Mouse (Mus musculus) gastrocnemius, adult 8-10 months (tissue): ENCODE results near the gene Olfr781. TPM values are rescaled to one million over a fixed set of nuclear protein-coding genes. Genes with fewer than 3 reads are reported as not detected.
"Not testable (repeated sequence)": the region's sequence is repeated elsewhere in the genome, so short reads cannot be mapped to it uniquely, and the experiment has no call there.

ENCODE experiments used
- DNase-seq, 2 experiments: peaks; one replicate each; pipeline ENCODE4 v3.0.0; 2022; ENCODE audit warnings: low spot score in 2 of 2
- total RNA-seq, 4 experiments: library from RNA; stranded (reverse); gene quantifications; 2 replicates each; pipeline ENCODE4 v1.2.4; 2022

The Olfr781 gene
- total RNA-seq = not detected

GRCm38 (mm10) chr10:129328554-129328953, at the start of gene Olfr781:
TSS of gene Olfr781 (plus strand) at chr10:129328854.
- DNase-seq = no peak

- DNase-seq = not testable (repeated sequence)
Measured at GRCm38 (mm10) chr10:129312973-129313372, 15.7 kb upstream of the Olfr781 start.

GRCm38 (mm10) chr10:129313521-129313920, 15.1 kb upstream of the Olfr781 start:
- DNase-seq = not testable (repeated sequence)

- DNase-seq = no peak
Measured at GRCm38 (mm10) chr10:129317817-129318216, 10.8 kb upstream of the Olfr781 start, which contains the start of gene Olfr780. TSS of gene Olfr780 (plus strand) at chr10:129318117.

- DNase-seq = no peak
Measured at GRCm38 (mm10) chr10:129348550-129348949, 19.9 kb downstream of the Olfr781 start, which contains the start of gene Olfr782. TSS of gene Olfr782 (plus strand) at chr10:129348850.

- DNase-seq = not testable (repeated sequence)
Measured at GRCm38 (mm10) chr10:129352475-129352874, 23.8 kb downstream of the Olfr781 start.

- DNase-seq = not testable (repeated sequence)
Measured at GRCm38 (mm10) chr10:129356496-129356895, 27.8 kb downstream of the Olfr781 start.

- DNase-seq = no peak
Measured at GRCm38 (mm10) chr10:129357307-129357706, 28.7 kb downstream of the Olfr781 start.

- DNase-seq = not testable (repeated sequence)
Measured at GRCm38 (mm10) chr10:129374051-129374450, 45.4 kb downstream of the Olfr781 start.

Other genes with a start within 250 kb of the Olfr781 start
- gene Olfr767, start 245.9 kb upstream of the Olfr781 start, total RNA-seq = not detected
- not detected for gene Olfr768, start 229.5 kb upstream of the Olfr781 start, total RNA-seq
- not detected for gene Olfr769, start 211.0 kb upstream of the Olfr781 start, total RNA-seq
- not detected for gene Olfr770, start 189.9 kb upstream of the Olfr781 start, total RNA-seq
- not detected for gene Olfr771, start 164.1 kb upstream of the Olfr781 start, total RNA-seq
- gene Olfr772, start 150.9 kb upstream of the Olfr781 start, total RNA-seq = not detected
- not detected for gene Olfr773, start 141.4 kb upstream of the Olfr781 start, total RNA-seq
- not detected for gene Olfr774, start 92.7 kb upstream of the Olfr781 start, total RNA-seq
- not detected for gene Olfr775, start 80.4 kb upstream of the Olfr781 start, total RNA-seq
- not detected for gene Olfr776, start 69.7 kb upstream of the Olfr781 start, total RNA-seq
- not detected for gene Olfr777, start 57.4 kb upstream of the Olfr781 start, total RNA-seq
- gene Olfr780, start 10.7 kb upstream of the Olfr781 start, total RNA-seq = not detected
- not detected for gene Olfr782, start 20.0 kb downstream of the Olfr781 start, total RNA-seq
- gene Olfr784, start 55.2 kb downstream of the Olfr781 start, total RNA-seq = not detected
- gene Olfr785, start 76.6 kb downstream of the Olfr781 start, total RNA-seq = not detected
- not detected for gene Olfr786, start 98.5 kb downstream of the Olfr781 start, total RNA-seq
- gene Olfr787, start 133.0 kb downstream of the Olfr781 start, total RNA-seq = not detected
- gene Olfr788, start 142.1 kb downstream of the Olfr781 start, total RNA-seq = not detected
- not detected for gene Olfr789, start 155.9 kb downstream of the Olfr781 start, total RNA-seq
- not detected for gene Olfr790, start 169.6 kb downstream of the Olfr781 start, total RNA-seq
- gene Olfr791, start 192.9 kb downstream of the Olfr781 start, total RNA-seq = not detected
- gene Olfr792, start 210.3 kb downstream of the Olfr781 start, total RNA-seq = not detected
- gene Olfr794, start 238.8 kb downstream of the Olfr781 start, total RNA-seq = not detected